Mouse (Mus musculus): ENCODE results near the gene Dnajc13.

Gene Dnajc13

GRCm38 (mm10) chr9:104262823-104263352 lies at the start of gene Dnajc13:
Dnajc13 (minus strand) TSS chr9:104262930.
- in situ Hi-C loops (cut with MboI; ENCODE audit: low sequenced_read_pairs): no loop called here

- in situ Hi-C loops (cut with MboI; ENCODE audit: low sequenced_read_pairs): no loop called here
Measured at GRCm38 (mm10) chr9:104306734-104307133, 44.0 kb upstream of the Dnajc13 start.

- in situ Hi-C loops (cut with MboI; ENCODE audit: low sequenced_read_pairs): no loop called here
Measured at GRCm38 (mm10) chr9:104305333-104306111, 42.8 kb upstream of the Dnajc13 start.

- in situ Hi-C loops (cut with MboI; ENCODE audit: low sequenced_read_pairs): no loop called here
Measured at GRCm38 (mm10) chr9:104304800-104305199, 42.1 kb upstream of the Dnajc13 start.

- in situ Hi-C loops (cut with MboI; ENCODE audit: low sequenced_read_pairs): no loop called here
Measured at GRCm38 (mm10) chr9:104304376-104304775, 41.6 kb upstream of the Dnajc13 start.

GRCm38 (mm10) chr9:104300569-104300968 lies 37.8 kb upstream of the Dnajc13 start:
- in situ Hi-C loops (cut with MboI; ENCODE audit: low sequenced_read_pairs): no loop called here

- in situ Hi-C loops (cut with MboI; ENCODE audit: low sequenced_read_pairs): no loop called here
Measured at GRCm38 (mm10) chr9:104297041-104297440, 34.3 kb upstream of the Dnajc13 start.

GRCm38 (mm10) chr9:104284934-104285333 lies 22.2 kb upstream of the Dnajc13 start:
- in situ Hi-C loops (cut with MboI; ENCODE audit: low sequenced_read_pairs): no loop called here

- in situ Hi-C loops (cut with MboI; ENCODE audit: low sequenced_read_pairs): no loop called here
Measured at GRCm38 (mm10) chr9:104282536-104282935, 19.8 kb upstream of the Dnajc13 start.

GRCm38 (mm10) chr9:104281737-104282136 lies 19.0 kb upstream of the Dnajc13 start:
- in situ Hi-C loops (cut with MboI; ENCODE audit: low sequenced_read_pairs): no loop called here

- in situ Hi-C loops (cut with MboI; ENCODE audit: low sequenced_read_pairs): no loop called here
Measured at GRCm38 (mm10) chr9:104280725-104281495, 18.2 kb upstream of the Dnajc13 start.

- in situ Hi-C loops (cut with MboI; ENCODE audit: low sequenced_read_pairs): no loop called here
Measured at GRCm38 (mm10) chr9:104277528-104278162, 14.9 kb upstream of the Dnajc13 start.

- in situ Hi-C loops (cut with MboI; ENCODE audit: low sequenced_read_pairs): no loop called here
Measured at GRCm38 (mm10) chr9:104275084-104275785, 12.5 kb upstream of the Dnajc13 start.

GRCm38 (mm10) chr9:104272057-104272456 lies 9.3 kb upstream of the Dnajc13 start:
- in situ Hi-C loops (cut with MboI; ENCODE audit: low sequenced_read_pairs): no loop called here

- in situ Hi-C loops (cut with MboI; ENCODE audit: low sequenced_read_pairs): no loop called here
Measured at GRCm38 (mm10) chr9:104271642-104272041, 8.9 kb upstream of the Dnajc13 start.

GRCm38 (mm10) chr9:104269944-104270343 lies 7.2 kb upstream of the Dnajc13 start:
- in situ Hi-C loops (cut with MboI; ENCODE audit: low sequenced_read_pairs): no loop called here

GRCm38 (mm10) chr9:104269349-104269871 lies 6.7 kb upstream of the Dnajc13 start:
- in situ Hi-C loops (cut with MboI; ENCODE audit: low sequenced_read_pairs): no loop called here

- in situ Hi-C loops (cut with MboI; ENCODE audit: low sequenced_read_pairs): no loop called here
Measured at GRCm38 (mm10) chr9:104264567-104264966, 1.8 kb upstream of the Dnajc13 start.

GRCm38 (mm10) chr9:104262016-104262762 lies 541 bp downstream of the Dnajc13 start:
- in situ Hi-C loops (cut with MboI; ENCODE audit: low sequenced_read_pairs): no loop called here

- in situ Hi-C loops (cut with MboI; ENCODE audit: low sequenced_read_pairs): no loop called here
Measured at GRCm38 (mm10) chr9:104260306-104260705, 2.4 kb downstream of the Dnajc13 start.

Measured in CH12F3 (cell line).